Mouse (Mus musculus): ENCODE results near the gene Fam50b.
A peak's percentile ranks its signal among the peaks of the same experiment; 100 is the strongest.

The Fam50b gene

DNA sequence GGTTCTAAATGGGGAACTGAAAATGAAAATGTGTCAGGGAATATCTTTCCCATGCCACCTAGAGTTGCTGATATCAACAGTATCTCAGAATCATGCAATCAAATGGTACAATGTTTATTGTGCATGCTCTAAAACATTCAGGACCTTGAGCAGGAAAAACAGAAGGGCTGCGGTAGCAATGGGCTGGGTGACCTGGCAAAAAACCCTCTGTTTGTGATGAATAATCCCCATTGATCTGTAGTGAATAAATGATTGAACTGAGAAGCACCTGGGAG lies 4.0 kb downstream of the Fam50b start:
- no peak for DNase-seq (ENCODE audit: low read depth)

DNA sequence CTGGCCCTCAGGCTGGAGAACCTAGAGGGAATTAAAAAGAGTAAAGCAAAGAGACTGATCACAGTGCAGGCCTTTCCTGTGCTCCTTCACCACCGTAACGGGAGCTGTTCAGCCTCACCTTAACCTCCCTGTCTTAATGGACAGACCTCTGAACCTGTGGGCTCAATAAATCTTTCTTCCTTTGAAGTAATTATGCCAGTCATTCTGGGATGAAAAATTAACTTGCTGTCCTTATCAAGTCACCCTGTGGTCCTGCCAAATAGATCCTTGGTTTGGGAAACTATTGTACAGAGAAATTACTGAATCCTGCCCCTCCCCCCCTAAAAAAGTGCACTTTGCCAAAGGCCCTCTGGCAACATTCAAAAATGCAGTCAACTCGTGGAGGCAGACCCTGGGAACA lies 4.4 kb downstream of the Fam50b start:
- DNase-seq (ENCODE audit: low read depth) = no peak

DNA sequence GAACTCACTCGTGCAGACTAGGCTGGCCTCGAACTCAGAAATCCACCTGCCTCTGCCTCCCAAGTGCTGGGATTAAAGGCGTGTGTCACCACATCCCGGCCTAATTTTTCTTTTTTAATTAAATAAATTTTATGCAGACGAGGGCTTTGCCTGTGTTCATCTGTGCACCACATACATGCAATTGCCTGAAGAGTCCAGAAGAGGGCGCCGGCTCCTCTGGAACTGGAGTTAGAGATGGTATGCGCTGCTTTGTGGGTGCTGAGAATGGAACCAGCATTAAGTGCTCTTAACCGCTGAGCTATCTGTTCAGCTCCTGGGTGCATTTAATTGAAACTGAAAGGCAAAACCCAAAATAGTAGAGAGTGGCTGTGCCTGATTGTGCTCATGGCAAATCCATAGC lies 6.6 kb downstream of the Fam50b start:
- peak; percentile 32 for DNase-seq (ENCODE audit: low read depth)

DNA sequence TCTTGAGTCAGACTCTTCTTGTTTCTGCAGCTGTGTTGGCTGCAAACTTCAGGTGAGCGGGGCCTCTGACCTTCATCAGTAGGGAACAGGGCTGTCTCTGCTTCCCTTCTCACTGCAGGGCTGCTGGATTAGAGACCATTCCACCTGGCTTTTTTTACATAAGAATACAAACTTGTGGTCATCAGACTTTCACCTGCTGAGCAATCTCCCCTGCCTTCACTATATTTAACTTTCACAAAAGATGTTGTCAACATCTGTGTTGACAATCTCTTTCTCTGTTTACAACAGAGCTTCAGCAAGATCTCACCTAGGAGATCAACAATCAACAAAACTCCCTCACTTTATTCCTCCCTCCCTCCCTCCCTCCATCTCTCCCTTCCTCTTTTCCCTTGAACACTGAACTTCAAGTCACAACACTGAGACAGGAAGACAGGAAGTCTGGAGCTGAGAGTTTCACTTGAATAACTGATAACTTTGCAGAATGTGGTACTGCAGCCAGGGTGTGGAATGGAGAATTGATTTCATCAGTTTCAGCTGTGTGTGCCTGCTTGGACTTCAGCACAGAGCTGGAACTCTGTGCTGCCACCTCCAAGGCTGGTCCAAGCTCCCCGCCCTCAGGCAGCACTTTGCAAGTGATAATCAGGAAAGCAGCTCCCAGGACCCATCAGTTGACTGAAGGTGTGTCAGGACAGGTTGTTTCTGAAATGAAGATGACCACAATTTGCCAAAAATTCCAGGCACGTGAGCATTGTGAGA lies 7.3 kb downstream of the Fam50b start:
- no peak for DNase-seq (ENCODE audit: low read depth)

DNA sequence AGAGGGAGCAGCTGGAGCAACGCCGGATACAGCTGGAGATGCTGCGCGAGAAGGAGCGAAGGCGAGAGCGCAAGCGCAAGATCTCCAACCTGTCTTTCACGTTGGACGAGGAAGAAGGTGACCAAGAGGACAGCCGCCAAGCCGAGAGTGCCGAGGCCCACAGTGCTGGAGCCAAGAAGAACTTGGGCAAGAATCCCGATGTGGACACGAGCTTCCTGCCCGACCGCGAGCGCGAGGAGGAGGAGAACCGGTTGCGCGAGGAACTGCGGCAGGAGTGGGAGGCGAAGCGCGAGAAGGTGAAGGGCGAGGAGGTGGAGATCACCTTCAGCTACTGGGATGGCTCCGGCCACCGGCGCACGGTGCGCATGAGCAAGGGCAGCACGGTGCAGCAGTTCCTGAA lies 12.2 kb downstream of the Fam50b start:
- no peak for DNase-seq (ENCODE audit: low read depth)

DNA sequence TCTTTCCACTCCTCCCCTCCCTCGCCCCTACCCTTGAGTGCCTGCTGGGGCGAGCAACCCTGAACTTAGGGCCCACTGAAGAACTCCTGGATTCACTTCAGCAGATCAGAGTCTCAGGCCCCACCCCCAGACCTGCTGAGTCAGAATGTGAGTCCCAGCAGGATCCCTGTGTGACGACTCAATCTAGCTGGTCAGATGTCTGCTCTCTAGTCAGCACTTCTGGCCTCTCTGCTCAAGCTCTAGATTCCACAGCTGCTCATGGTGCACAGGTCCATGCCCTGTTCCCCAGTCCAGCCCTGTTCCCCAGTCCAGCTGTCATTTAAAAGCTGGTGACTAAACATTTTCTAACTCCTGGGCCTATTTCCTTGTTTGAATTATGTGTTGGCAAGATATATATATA lies 13.9 kb downstream of the Fam50b start:
- no peak for DNase-seq (ENCODE audit: low read depth)

DNA sequence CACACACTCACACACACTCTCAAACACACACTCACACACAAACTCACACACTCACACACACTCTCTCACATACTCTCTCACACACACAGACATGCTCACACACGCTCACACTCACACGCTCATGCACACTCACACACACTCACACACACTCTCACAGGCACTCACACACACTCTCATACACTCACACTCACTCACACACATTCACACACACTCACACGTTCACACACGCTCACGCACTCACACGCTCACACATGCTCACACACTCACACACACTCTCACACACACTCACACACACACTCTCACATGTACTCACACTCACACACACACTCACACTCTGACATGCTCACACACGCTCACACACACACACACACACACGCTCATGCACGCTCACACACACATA lies 24.6 kb downstream of the Fam50b start:
- DNase-seq (ENCODE audit: low read depth) = no peak

DNA sequence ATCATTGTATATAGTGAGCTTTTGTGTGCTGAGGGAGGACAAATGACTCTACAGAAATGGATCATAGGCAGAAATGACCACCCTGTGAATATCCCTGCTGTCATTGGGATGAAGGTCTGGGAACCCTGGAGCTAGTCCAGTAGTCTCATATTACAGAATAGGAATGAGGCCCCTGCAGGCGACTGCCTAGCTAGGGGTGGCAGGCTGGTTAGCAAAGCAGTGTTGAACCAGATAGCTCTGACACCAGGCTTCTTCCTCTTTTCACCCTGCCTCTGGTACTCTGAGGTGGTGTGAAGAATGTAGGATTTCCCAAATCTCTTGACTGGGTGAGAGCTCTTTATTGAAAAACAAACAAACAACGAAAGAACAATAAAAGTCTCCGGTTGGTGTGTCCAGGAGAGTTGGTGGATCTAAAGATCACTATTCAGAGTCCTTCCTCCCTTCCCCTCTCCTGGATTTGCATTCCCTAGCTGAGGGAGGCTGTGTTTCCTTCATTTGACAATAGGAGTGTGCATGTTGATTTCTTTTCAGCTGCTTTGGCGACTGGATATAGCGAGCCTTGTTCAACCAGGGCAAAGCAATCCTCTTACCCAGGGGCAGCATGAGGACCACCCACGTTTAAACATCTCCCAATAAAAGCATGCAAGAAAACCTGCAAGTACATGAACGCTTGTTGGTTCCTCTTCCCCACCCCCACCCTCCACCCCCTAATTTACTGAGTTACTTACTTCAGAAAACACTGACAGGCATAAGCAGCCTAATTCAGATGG lies 26.1 kb downstream of the Fam50b start:
- DNase-seq (ENCODE audit: low read depth) = no peak

DNA sequence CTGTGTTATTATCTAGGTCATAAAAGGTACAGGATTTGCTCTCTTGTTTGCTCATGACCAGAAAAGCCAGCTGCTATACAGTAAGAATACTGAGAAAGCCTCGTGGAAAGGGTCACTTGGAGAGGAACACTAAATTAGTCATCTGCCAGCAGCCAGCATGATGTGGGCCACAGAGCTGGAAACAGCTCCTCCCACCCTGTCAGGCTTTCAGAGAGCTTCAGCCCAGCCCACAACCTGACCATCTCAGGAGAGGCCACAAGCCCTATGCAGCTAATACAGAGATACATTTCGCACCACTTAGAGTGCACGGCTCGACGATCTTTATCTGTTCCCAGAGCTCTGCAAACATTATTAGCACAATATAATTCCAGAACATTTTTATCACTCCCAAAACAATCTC lies 27.5 kb downstream of the Fam50b start:
- DNase-seq (ENCODE audit: low read depth) = no peak

DNA sequence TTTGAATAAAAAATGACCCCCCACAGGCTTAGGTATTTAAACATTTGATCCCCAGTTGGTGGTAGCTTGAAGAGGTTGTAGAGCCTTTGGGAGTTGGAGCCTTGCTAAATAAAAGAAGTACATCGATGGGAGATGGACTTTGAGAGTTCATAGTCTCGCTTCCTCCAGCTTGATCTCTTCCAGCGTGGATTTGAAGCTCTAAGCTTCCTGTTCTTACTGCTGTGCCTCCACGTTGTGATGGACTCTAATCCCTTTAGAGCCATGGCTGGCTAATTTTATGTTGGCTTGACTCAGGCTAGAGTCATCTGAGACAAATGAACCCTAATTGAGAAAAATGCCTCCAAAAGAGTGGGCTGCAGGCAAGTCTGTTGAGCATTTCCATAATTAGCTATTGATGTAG lies 28.2 kb downstream of the Fam50b start:
- no peak for DNase-seq (ENCODE audit: low read depth)

DNA sequence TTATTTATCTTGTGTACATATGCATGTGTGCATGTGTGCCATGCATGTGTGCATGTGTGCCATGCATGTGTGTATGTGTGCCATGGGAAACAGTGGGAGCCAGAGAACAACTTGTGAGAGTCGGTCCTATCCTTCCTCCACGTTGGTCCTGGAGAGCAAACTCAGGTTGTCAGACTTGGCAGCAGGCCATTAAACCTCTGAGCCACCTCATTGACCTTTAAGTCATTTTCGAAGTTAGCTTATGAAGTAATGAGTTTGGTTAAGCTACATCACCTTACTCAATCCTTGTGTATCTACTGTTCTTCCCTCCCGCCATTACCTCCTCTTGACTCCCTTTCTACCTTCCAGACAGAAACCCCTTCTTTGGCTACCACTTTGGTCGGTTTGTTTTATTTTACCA lies 30.6 kb downstream of the Fam50b start:
- no peak for DNase-seq (ENCODE audit: low read depth)

DNA sequence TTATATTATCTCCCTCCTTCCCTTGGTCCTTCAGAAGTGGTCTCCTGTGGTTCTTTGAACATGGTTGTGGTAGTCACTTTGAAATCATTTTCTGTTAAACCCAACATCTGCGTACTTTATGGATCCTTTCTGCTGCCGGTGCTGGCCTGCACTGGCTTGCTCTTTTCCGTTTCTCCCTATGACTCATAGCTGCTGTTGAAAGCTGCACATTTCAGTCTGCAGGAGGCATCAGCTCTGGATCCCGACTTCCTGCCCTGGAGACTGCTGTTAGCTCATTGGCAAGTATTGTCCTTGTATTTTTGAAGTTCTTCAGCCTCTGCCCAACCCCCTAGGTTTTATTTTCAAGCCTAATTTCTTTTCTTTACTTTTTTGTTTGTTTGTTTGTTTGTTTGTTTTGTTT lies 31.9 kb downstream of the Fam50b start:
- no peak for DNase-seq (ENCODE audit: low read depth)

DNA sequence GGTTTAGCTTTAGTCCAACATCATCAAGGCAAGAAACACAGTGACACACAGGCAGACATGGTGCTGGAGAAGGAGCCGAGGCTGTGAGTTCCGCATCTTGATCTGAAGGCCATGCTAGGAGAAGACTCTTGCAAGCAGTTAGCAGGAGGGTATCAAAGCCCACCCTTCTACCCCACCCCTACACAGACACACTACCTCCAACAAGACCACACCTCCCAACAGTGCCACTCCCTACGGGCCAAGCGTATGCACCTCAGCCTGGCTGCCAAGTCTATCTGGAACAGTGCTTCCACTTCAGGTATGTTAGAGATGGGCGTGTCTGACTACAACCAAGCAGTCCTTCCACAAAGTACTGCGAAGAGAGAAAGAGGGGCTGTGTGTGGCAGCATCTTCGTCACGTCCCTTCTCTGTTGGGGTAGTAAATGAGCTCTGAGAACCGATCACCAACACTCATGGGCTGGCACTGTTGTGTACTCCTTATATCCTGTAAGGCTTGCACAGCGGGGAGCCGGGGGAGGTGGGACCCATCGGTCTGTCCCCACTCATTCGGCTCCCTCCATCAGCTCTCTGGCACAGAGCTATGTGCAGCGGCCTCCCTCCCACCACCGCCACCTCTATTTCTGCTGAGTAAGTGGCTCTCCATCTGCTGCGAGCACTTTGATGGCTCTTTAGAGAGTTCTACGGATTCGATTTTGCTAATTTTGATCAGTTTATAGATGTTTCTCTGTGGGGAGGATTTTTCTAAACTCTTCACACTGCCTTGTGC lies 33.1 kb downstream of the Fam50b start:
- no peak for DNase-seq (ENCODE audit: low read depth)

DNA sequence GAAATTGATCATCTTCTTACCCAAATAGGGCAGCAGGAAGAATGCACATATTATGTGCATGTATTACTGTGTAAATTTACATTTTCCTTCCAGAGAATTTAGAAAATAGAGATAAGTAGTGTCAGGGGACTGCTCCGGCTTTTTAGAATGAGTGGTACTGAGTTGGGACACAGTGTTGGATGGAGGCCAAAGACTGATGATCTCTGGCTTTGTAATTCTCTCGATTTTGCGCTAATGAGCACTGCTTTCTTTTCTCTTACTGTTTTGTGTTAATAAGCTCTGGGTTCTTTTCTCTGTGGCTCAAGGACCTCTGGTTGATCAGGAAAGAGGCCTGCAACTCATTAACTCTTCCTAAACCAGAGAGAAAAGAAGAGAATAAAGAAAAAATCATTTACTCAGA lies 42.1 kb downstream of the Fam50b start:
- no peak for DNase-seq (ENCODE audit: low read depth)

DNA sequence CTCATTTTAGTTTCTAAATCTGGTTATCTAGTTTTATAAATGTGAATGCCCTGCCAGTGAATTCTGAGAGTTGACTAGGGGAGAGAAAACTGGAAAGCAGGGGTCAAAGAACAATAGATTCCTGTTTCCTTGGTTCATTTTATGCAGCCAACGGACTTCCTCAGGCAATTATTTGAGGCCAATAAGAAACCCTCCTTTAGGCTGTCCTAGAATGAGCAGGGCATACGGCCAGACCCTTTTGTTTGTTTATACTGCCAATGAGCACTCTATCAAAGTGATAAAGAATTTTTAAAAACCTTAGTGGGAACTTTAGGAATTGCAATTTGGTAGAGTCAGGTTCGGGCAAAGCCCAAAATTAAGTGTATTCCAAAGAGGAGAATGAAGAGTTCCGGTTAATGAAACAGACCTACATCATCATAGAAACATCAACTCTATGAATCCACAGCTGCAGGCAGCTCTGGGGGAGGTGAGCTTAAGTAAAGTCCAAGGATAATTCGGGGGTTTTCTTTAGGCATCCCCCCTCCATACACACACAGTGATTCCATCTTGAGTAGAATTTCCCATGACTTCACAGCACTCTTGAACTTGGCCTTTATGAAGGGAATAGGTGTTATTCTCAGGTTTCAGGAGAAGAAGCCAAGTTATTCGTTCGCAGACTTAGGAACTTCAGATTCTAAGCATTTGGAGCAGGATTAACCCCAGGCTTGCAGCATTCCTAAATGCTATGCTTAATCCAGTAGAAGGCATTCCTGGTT lies 46.4 kb downstream of the Fam50b start:
- no peak for DNase-seq (ENCODE audit: low read depth)

DNA sequence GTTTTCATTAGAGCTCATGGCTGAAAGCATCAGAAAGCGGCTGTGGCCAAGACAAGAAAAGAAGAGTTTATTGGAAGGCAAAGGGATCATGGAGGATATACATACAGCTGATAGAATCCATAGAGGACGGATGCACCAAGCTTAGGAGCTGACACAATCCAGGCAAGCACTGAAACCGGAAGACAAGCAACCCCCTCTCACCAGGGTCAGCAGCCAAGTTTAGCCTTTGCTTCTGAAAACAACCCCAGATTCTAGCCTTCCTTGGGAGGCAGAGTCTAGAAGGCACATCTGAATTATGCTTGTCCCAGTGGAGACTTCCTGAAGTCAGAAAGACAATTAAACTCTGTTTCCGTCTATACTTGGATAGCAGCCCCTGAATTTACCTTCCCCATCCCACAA lies 47.0 kb downstream of the Fam50b start:
- no peak for DNase-seq (ENCODE audit: low read depth)

DNA sequence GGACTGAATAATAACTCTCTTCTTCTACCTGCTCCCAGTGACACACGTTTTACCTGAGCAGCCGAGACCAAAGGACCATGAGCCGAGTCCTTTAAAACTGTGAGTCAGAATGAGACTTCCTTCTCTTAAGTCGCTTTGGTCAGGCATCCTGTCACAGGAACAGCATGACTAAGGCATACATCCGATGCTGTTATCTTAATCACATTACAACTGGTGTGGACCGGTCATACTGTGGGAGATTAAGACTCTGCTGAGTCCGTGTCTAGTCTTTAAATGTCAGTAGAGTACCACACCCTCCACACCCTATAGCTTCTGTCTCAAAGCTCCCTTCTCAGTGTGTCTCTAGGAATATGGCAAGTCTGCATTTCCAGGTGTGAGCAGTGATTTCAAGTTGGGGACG lies 50.2 kb downstream of the Fam50b start:
- no peak for DNase-seq (ENCODE audit: low read depth)

DNA sequence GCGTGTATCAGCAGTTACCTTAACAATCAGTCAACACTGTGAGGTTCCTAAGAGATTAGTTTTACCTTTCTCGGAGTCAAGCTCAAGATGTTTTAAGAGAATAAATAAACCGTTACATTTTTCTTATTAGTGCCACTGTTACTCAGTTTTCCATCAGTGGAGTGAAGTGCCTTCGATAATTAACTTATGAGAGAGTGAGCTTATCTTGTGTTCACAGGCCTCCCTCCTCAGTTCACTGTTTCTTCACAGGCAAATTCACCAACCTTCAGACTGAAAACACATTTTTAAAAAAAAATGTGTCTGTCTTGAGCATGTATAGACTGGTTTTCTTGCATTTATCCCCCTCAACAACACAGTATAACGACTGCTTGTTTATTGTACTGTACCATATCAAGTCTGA lies 52.0 kb downstream of the Fam50b start:
- DNase-seq (ENCODE audit: low read depth) = no peak

DNA sequence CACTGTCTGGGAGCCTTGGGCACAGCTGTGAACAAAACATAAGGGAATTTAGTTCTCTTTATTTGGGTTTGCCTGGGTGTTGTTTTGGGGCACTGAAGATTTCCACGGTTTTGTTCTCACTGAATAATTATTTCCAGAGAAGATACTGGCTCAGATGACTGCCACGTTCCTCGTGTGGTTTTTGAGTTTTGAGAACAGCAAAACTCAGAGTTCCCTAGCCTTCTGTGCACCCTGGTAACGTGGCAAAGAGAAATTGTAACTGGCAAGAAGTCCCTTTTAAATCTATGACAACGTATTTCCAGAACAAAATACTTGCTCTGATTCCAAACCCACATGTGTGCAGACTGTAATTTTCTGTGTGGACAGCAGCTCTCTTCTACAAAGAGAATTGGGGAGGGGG lies 52.9 kb downstream of the Fam50b start:
- no peak for DNase-seq (ENCODE audit: low read depth)

DNA sequence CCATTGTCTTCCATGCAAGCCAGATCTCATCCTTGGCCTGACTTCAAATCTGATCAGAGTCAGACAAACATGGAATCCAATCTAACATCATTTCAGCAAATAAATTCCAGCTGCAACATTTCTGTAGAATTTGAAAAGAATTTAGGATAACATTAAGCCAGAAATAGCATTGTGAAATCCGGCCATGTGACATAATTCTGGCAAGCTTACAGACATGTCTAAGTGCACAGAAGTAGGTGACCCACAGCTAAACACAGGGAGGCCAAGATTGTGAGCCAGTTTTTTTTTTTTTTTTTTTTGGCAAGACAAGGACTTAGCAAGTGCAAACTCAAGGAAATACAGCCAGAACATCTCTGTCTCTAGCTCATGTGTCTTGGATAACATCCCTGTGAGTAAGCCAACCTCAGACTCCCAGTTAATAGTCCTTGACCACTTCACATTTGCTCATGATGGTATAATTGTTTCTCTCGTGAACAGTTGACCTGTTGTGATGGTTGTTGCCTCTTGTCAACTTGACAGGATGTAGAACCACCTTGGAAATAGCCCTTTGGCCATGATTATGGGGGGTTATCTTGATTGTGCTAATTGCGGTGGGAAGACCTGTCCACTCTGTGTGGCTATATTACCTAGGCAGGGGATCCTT lies 54.6 kb downstream of the Fam50b start:
- DNase-seq (ENCODE audit: low read depth) = no peak

DNA sequence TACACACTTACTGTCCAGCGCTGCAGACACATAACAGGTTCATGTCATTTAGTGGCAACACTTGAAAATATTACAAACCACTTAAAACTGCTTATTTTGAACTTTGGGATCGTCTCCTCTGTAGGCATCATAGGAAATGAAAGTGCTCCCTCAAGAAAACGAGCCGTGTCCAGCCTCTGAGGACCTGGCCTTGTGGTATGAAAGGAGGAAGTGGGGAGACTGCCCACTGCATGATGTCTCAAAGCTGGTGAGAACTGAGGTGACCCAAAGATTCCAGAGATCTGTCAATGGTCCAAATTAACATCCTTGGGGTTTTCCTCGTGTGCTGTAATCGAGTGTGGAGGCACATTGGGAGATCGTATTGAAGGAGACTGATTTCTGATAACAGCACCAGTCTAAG lies 58.4 kb downstream of the Fam50b start:
- DNase-seq (ENCODE audit: low read depth) = no peak

DNA sequence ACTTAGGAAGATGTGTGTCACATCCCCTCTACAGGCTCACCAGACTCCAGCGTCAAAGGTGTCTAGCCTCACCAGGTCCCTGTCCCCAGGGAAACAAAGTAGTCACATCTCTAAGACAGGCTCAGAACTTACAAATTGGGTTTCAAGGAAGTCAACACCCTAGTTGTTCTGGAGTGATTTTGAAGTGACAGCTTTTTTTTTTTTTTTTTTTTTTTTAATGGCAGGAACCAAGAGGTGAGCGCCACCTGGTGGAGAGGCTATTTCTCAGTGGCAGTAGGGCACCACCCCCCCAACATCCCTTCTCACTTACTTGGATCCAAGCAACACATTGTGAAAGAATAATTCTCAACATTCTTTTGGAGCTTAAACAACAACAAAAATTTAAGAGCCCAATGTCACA lies 59.2 kb downstream of the Fam50b start:
- peak; percentile 53 for DNase-seq (ENCODE audit: low read depth)
